Mouse (Mus musculus): ENCODE measurements around the gene Olfr1350. TPM values are rescaled to one million over a fixed set of nuclear protein-coding genes. Genes with fewer than 3 reads are reported as not detected.
"Not testable (repeated sequence)": the region's sequence is repeated elsewhere in the genome, so short reads cannot be mapped to it uniquely, and the experiment has no call there.

Olfr1350 gene
- polyA plus RNA-seq (2015; fragmentation: Nextera tagmentation; extraction: Ambion mirVana), result not detected in 2 replicates

GRCm38 (mm10) chr7:6564541-6564940 is at the start of gene Olfr1350:
Gene Olfr1350 (plus strand): TSS chr7:6564841.
- Histone ChIP-seq H3K4me1 (ENCODE audit: control insufficient read depth, insufficient read depth, low read length) (no peaks in the 10 kb centered on the region), H3K36me3 (ENCODE audit: control insufficient read depth, insufficient read depth, low read length) (no peaks in the 10 kb centered on the region), H3K27me3 (ENCODE audit: control insufficient read depth, insufficient read depth, low read length) (no peaks in the 10 kb centered on the region), H3K4me2 (ENCODE audit: low read depth, low read length) (no peak within 1 kb of the TSS), H3K9ac (ENCODE audit: low read length) (no peak within 1 kb of the TSS), H3K27ac (ENCODE audit: low read length) (no peak within 1 kb of the TSS), H3K4me3 (replicated peaks; ENCODE audit: low read length) (no peak within 1 kb of the TSS), H3K9me3 (replicated peaks; ENCODE audit: control insufficient read depth, low read length) (no peaks in the 10 kb centered on the region)
- ATAC-seq (ENCODE audit: insufficient read depth, low FRiP score), result no peak

GRCm38 (mm10) chr7:6521666-6522065 is 43.0 kb upstream of the Olfr1350 start:
- Histone ChIP-seq H3K9me3 (replicated peaks; ENCODE audit: control insufficient read depth, low read length) (0 out of 2 replicates have a peak, but pooled peaks cover 2% of the 10 kb centered on the region), H3K27ac (ENCODE audit: low read length) (no peak overlapping the region), H3K9ac (ENCODE audit: low read length) (no peak overlapping the region), H3K36me3 (ENCODE audit: control insufficient read depth, insufficient read depth, low read length) (no peaks in the 10 kb centered on the region), H3K27me3 (ENCODE audit: control insufficient read depth, insufficient read depth, low read length) (no peaks in the 10 kb centered on the region), H3K4me2 (ENCODE audit: low read depth, low read length) (no peak overlapping the region), H3K4me1 (ENCODE audit: control insufficient read depth, insufficient read depth, low read length) (no peaks in the 10 kb centered on the region), H3K4me3 (replicated peaks; ENCODE audit: low read length) (no peak overlapping the region)
- no peak for ATAC-seq (ENCODE audit: insufficient read depth, low FRiP score)
- 27% methylated on average over 1 of the region's 1 CpGs for whole genome bisulfite sequencing

GRCm38 (mm10) chr7:6522850-6523249 is 41.8 kb upstream of the Olfr1350 start, which contains the start of gene Olfr1349:
Gene Olfr1349 (minus strand): TSS chr7:6522950.
- WGBS, result 83% methylated on average over 5 of the region's 5 CpGs
- no peaks in the 10 kb centered on the region for H3K4me1 ChIP-seq (ENCODE audit: control insufficient read depth, insufficient read depth, low read length)
- H3K9ac ChIP-seq (ENCODE audit: low read length), result no peak within 1 kb of the TSS
- H3K9me3 ChIP-seq (replicated peaks; ENCODE audit: control insufficient read depth, low read length), result 0 out of 2 replicates have a peak, but pooled peaks cover 2% of the 10 kb centered on the region
- ATAC-seq (ENCODE audit: insufficient read depth, low FRiP score), result no peak
- no peaks in the 10 kb centered on the region for H3K36me3 ChIP-seq (ENCODE audit: control insufficient read depth, insufficient read depth, low read length)
- H3K4me3 ChIP-seq (replicated peaks; ENCODE audit: low read length), result no peak within 1 kb of the TSS
- H3K27ac ChIP-seq (ENCODE audit: low read length), result no peak within 1 kb of the TSS
- no peaks in the 10 kb centered on the region for H3K27me3 ChIP-seq (ENCODE audit: control insufficient read depth, insufficient read depth, low read length)
- H3K4me2 ChIP-seq (ENCODE audit: low read depth, low read length), result no peak within 1 kb of the TSS

- no peaks in the 10 kb centered on the region for H3K36me3 ChIP-seq (ENCODE audit: control insufficient read depth, insufficient read depth, low read length)
- no peaks in the 10 kb centered on the region for H3K27me3 ChIP-seq (ENCODE audit: control insufficient read depth, insufficient read depth, low read length)
- ATAC-seq (ENCODE audit: insufficient read depth, low FRiP score), result no peak
- H3K4me3 ChIP-seq (replicated peaks; ENCODE audit: low read length), result no peak overlapping the region
- 57% methylated on average over 3 of the region's 3 CpGs for WGBS
- H3K4me1 ChIP-seq (ENCODE audit: control insufficient read depth, insufficient read depth, low read length), result no peaks in the 10 kb centered on the region
- no peak overlapping the region for H3K4me2 ChIP-seq (ENCODE audit: low read depth, low read length)
- H3K27ac ChIP-seq (ENCODE audit: low read length), result no peak overlapping the region
- H3K9me3 ChIP-seq (replicated peaks; ENCODE audit: control insufficient read depth, low read length), result 0 out of 2 replicates have a peak, but pooled peaks cover 2% of the 10 kb centered on the region
- no peak overlapping the region for H3K9ac ChIP-seq (ENCODE audit: low read length)
These were observed 39.6 kb upstream of the Olfr1350 start for GRCm38 (mm10) chr7:6525001-6525400.

- Histone ChIP-seq H3K27ac (ENCODE audit: low read length) (no peak overlapping the region), H3K9me3 (replicated peaks; ENCODE audit: control insufficient read depth, low read length) (0 out of 2 replicates have a peak, but pooled peaks cover 2% of the 10 kb centered on the region), H3K4me2 (ENCODE audit: low read depth, low read length) (no peak overlapping the region), H3K9ac (ENCODE audit: low read length) (no peak overlapping the region), H3K27me3 (ENCODE audit: control insufficient read depth, insufficient read depth, low read length) (no peaks in the 10 kb centered on the region), H3K36me3 (ENCODE audit: control insufficient read depth, insufficient read depth, low read length) (no peaks in the 10 kb centered on the region), H3K4me1 (ENCODE audit: control insufficient read depth, insufficient read depth, low read length) (no peaks in the 10 kb centered on the region), H3K4me3 (replicated peaks; ENCODE audit: low read length) (no peak overlapping the region)
- ATAC-seq (ENCODE audit: insufficient read depth, low FRiP score), result no peak
- WGBS, result 65% methylated on average over 5 of the region's 5 CpGs
These were observed 38.5 kb upstream of the Olfr1350 start for GRCm38 (mm10) chr7:6526141-6526540.

- no peaks in the 10 kb centered on the region for H3K36me3 ChIP-seq (ENCODE audit: control insufficient read depth, insufficient read depth, low read length)
- WGBS, result 44% methylated on average over 8 of the region's 8 CpGs
- no peaks in the 10 kb centered on the region for H3K4me1 ChIP-seq (ENCODE audit: control insufficient read depth, insufficient read depth, low read length)
- no peak overlapping the region for H3K4me2 ChIP-seq (ENCODE audit: low read depth, low read length)
- no peak overlapping the region for H3K9ac ChIP-seq (ENCODE audit: low read length)
- H3K4me3 ChIP-seq (replicated peaks; ENCODE audit: low read length), result no peak overlapping the region
- H3K27ac ChIP-seq (ENCODE audit: low read length), result no peak overlapping the region
- H3K27me3 ChIP-seq (ENCODE audit: control insufficient read depth, insufficient read depth, low read length), result no peaks in the 10 kb centered on the region
- no peak for ATAC-seq (ENCODE audit: insufficient read depth, low FRiP score)
- no peaks in the 10 kb centered on the region for H3K9me3 ChIP-seq (replicated peaks; ENCODE audit: control insufficient read depth, low read length)
These were observed 21.6 kb downstream of the Olfr1350 start for GRCm38 (mm10) chr7:6586096-6586759.

GRCm38 (mm10) chr7:6588766-6589165 is 24.1 kb downstream of the Olfr1350 start:
- not testable (repeated sequence) for H3K27ac ChIP-seq (ENCODE audit: low read length); ATAC-seq (ENCODE audit: insufficient read depth, low FRiP score); H3K9ac ChIP-seq (ENCODE audit: low read length); H3K4me2 ChIP-seq (ENCODE audit: low read depth, low read length); H3K4me1 ChIP-seq (ENCODE audit: control insufficient read depth, insufficient read depth, low read length); H3K4me3 ChIP-seq (replicated peaks; ENCODE audit: low read length); H3K9me3 ChIP-seq (replicated peaks; ENCODE audit: control insufficient read depth, low read length); H3K36me3 ChIP-seq (ENCODE audit: control insufficient read depth, insufficient read depth, low read length); H3K27me3 ChIP-seq (ENCODE audit: control insufficient read depth, insufficient read depth, low read length)
- 90% methylated on average over 13 of the region's 13 CpGs for WGBS

- Histone ChIP-seq H3K4me2 (ENCODE audit: low read depth, low read length) (no peak overlapping the region), H3K9me3 (replicated peaks; ENCODE audit: control insufficient read depth, low read length) (no peaks in the 10 kb centered on the region), H3K9ac (ENCODE audit: low read length) (no peak overlapping the region), H3K27ac (ENCODE audit: low read length) (no peak overlapping the region), H3K4me1 (ENCODE audit: control insufficient read depth, insufficient read depth, low read length) (no peaks in the 10 kb centered on the region), H3K36me3 (ENCODE audit: control insufficient read depth, insufficient read depth, low read length) (no peaks in the 10 kb centered on the region), H3K27me3 (ENCODE audit: control insufficient read depth, insufficient read depth, low read length) (no peaks in the 10 kb centered on the region), H3K4me3 (replicated peaks; ENCODE audit: low read length) (no peak overlapping the region)
- WGBS, result 84% methylated on average over 9 of the region's 9 CpGs
- no peak for ATAC-seq (ENCODE audit: insufficient read depth, low FRiP score)
These were observed 38.7 kb downstream of the Olfr1350 start for GRCm38 (mm10) chr7:6603331-6603730.
